Mouse (Mus musculus) embryonic facial prominence, embryonic 14.5 days (tissue): Measurements from ENCODE around the gene Chdh. TPM values are rescaled to one million over a fixed set of nuclear protein-coding genes. Genes with fewer than 3 reads are reported as not detected.

Source experiments
- ATAC-seq: fragments of 200-750 bp; cut with Nextera tagmentation; 2 replicates; pipeline ENCODE4 v1.8.0; 2017; ENCODE audit warnings: low read depth, moderate number of reproducible peaks, moderate TSS enrichment
- DNase-seq: peaks from one replicate; pipeline ENCODE4 v3.0.0-alpha.2; 2015; ENCODE audit warnings: low spot score
- H3K27ac ChIP-seq: fragments of 300-500 bp; sonication (generic); replicated peaks from 2 replicates; pipeline ENCODE4 v1.5.1; 2014; ENCODE audit warnings: low read depth, mild to moderate bottlenecking, low read length, moderate library complexity
- H3K27me3 ChIP-seq: fragments of 300-500 bp; sonication (generic); replicated peaks from 2 replicates; pipeline ENCODE4 v1.6.1; 2014; ENCODE audit warnings: low read length; ENCODE audit not compliant: control insufficient read depth, insufficient read depth
- H3K36me3 ChIP-seq: fragments of 300-500 bp; sonication (generic); 2 replicates; pipeline ENCODE4 v1.6.1; 2014; ENCODE audit warnings: low read length, mixed read lengths; ENCODE audit not compliant: control insufficient read depth, insufficient read depth
- H3K4me1 ChIP-seq: fragments of 300-500 bp; sonication (generic); 2 replicates; pipeline ENCODE4 v1.6.1; 2014; ENCODE audit warnings: antibody characterized with exemption, low read length; ENCODE audit not compliant: control insufficient read depth, insufficient read depth
- H3K4me2 ChIP-seq: fragments of 300-500 bp; sonication (generic); 2 replicates; pipeline ENCODE4 v1.6.1; 2014; ENCODE audit warnings: low read depth, mild to moderate bottlenecking, low read length, moderate library complexity, mixed read lengths
- H3K4me3 ChIP-seq: fragments of 300-500 bp; sonication (generic); 2 replicates; pipeline ENCODE4 v1.5.1; 2014; ENCODE audit warnings: low read depth, mild to moderate bottlenecking, low read length
- H3K9ac ChIP-seq: fragments of 300-500 bp; sonication (generic); 2 replicates; pipeline ENCODE4 v1.6.1; 2014; ENCODE audit warnings: low read depth, mild to moderate bottlenecking, low read length, moderate library complexity, mixed read lengths
- H3K9me3 ChIP-seq: fragments of 300-500 bp; sonication (generic); 2 replicates; pipeline ENCODE4 v1.6.1; 2016; ENCODE audit warnings: low read length; ENCODE audit not compliant: control insufficient read depth
- WGBS: fragments of 180-500 bp; shearing (Covaris S2); extraction: QIAGEN DNeasy Blood & Tissue Kit; methylation state at CpG from one replicate; pipeline ENCODE4 v1.1.7; 2014; 5-methylcytosine and 5-hydroxymethylcytosine counted together
- polyA plus RNA-seq: library from polyadenylated mRNA; unstranded; fragments of >200 nt; fragmentation: Nextera tagmentation; extraction: Ambion mirVana; gene quantifications from 2 replicates; pipeline ENCODE4 v1.2.1, GENCODE M21; 2014

Chdh gene
- polyA plus RNA-seq, 1 experiment from 2014 or later: 0.70 TPM

DNA sequence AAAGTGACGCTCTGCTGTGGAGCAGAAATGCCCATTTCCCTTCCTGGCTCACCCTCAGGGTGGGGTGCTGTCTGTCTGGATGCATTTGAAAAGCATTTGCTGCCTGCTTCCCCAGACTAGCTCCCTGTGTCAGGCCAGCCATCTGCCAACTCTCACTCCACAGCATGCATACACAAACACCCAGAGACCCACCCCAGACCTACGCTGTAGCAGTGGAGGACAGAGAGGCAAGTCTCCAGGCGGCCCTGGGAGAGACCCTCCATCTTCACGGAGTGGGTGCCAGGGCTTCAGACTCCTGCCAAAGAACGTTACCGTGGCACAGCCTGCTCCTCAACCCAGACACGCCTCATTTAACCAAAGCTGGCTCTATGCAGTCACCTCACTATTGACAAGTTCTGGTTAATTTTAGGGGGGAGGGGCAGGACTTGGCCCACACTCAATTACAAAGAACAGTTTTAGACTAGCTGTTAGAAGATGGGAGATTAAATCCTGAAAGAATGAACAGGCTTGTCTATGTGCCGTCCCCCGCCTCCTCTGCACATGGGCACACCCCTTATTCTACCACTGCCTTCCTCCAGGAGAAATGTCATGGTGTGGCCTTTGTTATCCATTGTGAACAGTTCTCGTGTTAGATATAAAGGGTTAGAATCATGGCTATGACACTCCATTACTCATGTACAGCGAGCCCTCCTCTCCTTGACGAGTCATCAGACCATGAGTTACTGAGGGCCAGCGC is 47.4 kb downstream of the Chdh start:
- DNase-seq (peak; percentile 5), ATAC-seq (peak; percentile 44; the same call in 1 of the 2 replicates)
- no peaks in the 10 kb centered on the region for H3K36me3 ChIP-seq
- no peak overlapping the region for H3K4me2 ChIP-seq
- no peaks in the 10 kb centered on the region for H3K27me3 ChIP-seq
- no peak overlapping the region for H3K27ac ChIP-seq
- H3K4me3 ChIP-seq: no peak overlapping the region
- no peaks in the 10 kb centered on the region for H3K9me3 ChIP-seq
- no peak overlapping the region for H3K9ac ChIP-seq
- WGBS: 60% methylated on average over 13 of the region's 13 CpGs
- H3K4me1 ChIP-seq: no peaks in the 10 kb centered on the region

DNA sequence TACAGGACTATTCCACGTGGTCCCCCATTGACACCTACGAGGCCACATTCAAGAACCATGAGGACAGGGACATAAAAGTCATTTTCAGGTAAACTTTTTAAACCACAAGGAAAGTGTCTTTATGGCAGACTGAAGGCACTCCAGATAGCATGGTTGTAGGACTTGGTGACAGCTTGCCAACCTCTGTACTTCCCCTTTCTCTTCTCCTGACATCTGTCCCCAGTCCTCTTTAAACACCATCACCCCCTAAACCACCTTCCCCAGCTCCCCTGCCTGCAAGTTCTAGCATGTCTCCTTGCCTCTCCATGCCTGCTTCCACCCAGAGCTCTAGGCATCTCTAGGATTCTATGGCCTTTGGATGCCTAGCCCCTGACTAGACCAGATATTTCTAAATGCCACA is 56.0 kb downstream of the Chdh start:
- Histone ChIP-seq H3K4me2 (no peak overlapping the region), H3K4me1 (no peaks in the 10 kb centered on the region; the same call in 1 of the 2 replicates), H3K27me3 (no peaks in the 10 kb centered on the region), H3K4me3 (no peak overlapping the region), H3K9me3 (no peaks in the 10 kb centered on the region), H3K36me3 (no peaks in the 10 kb centered on the region), H3K9ac (no peak overlapping the region), H3K27ac (no peak overlapping the region)
- ATAC-seq (no peak), DNase-seq (no peak)
- WGBS: 85% methylated on average over 2 of the region's 2 CpGs

DNA sequence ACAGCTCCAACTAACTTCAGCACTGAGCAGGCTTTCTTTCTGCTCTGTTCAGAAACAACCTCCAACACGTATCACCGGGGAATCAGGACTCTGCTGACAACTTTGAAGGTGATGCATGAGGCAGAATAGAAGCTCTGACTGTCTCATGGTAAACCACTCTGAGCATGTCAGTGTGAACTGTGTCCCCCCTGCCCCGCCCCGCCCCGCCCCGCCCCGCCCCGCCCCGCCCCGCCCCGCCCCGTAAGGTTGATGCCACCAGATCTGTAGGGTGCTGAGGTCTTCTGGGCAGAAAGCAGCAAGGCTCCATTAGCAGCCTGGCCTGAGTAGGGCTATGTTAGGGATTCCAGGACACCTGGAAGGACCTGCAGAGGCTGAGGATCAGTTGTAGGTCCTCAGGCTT is 57.9 kb downstream of the Chdh start:
- Histone ChIP-seq H3K4me1 (no peaks in the 10 kb centered on the region; the same call in 1 of the 2 replicates), H3K36me3 (no peaks in the 10 kb centered on the region), H3K9ac (no peak overlapping the region), H3K4me3 (no peak overlapping the region), H3K27me3 (no peaks in the 10 kb centered on the region), H3K4me2 (no peak overlapping the region), H3K27ac (no peak overlapping the region), H3K9me3 (no peaks in the 10 kb centered on the region)
- WGBS: 87% methylated on average over 12 of the region's 12 CpGs
- no peak for DNase-seq
- ATAC-seq: no peak

DNA sequence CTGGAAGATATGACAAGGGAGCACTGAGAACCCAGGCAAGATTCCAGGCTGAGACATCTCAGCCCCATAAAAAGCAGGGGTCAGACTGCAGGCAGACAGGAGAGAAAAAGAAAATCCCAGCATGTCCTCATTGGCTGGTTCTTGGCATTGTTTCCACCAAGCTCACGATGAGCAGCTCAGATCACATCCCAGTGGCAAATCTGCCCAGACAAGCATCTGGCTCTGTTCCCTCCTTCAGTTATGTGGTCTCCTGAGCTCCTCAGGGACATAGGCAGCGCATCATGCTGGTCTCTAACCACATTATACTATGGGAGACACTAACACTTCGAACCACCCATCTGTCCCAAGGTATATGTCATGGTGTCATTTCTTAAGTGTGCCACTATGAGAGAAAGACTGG is 59.7 kb downstream of the Chdh start:
- Histone ChIP-seq H3K27me3 (no peaks in the 10 kb centered on the region), H3K9me3 (no peaks in the 10 kb centered on the region), H3K9ac (no peak overlapping the region), H3K4me3 (no peak overlapping the region), H3K4me2 (no peak overlapping the region), H3K36me3 (no peaks in the 10 kb centered on the region), H3K4me1 (no peaks in the 10 kb centered on the region; the same call in 1 of the 2 replicates), H3K27ac (no peak overlapping the region)
- ATAC-seq (no peak), DNase-seq (peak; percentile 34)
- WGBS: 62% methylated on average over 3 of the region's 3 CpGs

DNA sequence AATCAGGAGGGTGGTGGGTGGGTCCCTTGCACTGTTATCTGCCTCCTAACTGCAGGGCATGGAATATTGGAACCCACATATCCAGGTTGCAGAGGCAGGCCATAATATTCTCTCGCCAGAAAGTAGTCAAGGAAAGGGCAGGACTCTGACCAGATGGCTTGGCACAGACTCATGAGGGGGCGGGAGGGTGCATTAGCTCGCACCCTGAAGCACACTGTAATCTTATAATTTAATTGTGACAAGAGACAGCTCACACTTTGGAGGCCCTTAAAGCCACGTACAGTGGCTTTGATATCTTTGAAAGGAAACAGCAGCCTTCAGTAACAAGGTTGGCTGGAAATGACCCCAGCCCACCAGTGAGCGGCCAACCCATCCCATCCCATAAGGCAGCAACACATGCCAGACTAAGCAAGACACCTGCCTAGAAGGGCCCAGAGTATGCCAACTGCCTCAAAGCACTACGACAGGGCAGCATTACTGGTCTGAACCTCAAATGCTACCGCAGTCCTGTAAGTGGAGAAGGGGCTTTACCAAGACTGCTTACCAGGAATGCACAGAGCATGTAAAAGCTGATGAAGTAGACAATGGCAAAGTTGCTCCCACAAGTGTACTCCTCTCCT is 66.6 kb downstream of the Chdh start:
- DNase-seq: peak; percentile 19
- Histone ChIP-seq H3K36me3 (no peaks in the 10 kb centered on the region), H3K4me1 (no peaks in the 10 kb centered on the region), H3K27ac (no peak overlapping the region), H3K9me3 (no peaks in the 10 kb centered on the region), H3K9ac (no peak overlapping the region), H3K4me3 (no peak overlapping the region), H3K4me2 (no peak overlapping the region), H3K27me3 (no peaks in the 10 kb centered on the region)
- 74% methylated on average over 7 of the region's 7 CpGs for WGBS
- peak; percentile 73 for ATAC-seq

DNA sequence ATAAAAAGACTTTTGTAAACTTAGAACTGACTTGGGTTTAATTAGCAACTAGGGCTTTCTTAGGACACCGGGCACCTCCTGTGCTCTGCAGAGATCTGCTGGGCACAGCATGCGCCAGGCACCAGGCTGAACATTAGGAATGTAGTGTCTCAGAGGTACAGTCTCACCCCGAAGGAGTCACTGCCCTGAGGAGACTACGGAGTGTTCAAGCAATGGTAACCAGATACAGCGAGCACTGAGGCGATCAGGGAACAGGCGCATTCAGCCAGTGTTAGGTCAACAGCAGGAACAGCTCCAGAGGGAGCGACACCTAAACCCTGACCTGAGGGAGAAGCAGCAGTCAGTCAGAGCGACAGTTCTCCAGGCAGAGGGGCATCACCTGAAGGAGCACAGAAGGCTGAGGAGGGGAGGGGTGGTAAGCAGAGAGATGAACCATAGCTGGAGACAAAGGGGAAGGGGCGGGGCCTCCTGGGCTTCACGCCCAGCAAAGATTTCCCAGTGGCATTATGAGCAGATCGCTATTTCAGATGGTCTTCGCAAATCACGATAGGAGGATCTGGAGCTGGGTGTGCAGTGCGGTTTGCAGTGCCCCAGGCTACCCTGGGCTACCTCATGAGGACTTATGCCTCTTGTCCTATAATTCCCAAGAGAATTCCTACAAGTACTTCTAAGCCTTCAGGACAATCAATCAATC is 69.4 kb downstream of the Chdh start:
- no peaks in the 10 kb centered on the region for H3K27me3 ChIP-seq
- peaks cover 5% of the 10 kb centered on the region; the same call in 1 of the 2 replicates for H3K4me1 ChIP-seq
- 66% methylated on average over 15 of the region's 15 CpGs for WGBS
- H3K9me3 ChIP-seq: no peaks in the 10 kb centered on the region
- no peaks in the 10 kb centered on the region for H3K36me3 ChIP-seq
- H3K4me3 ChIP-seq: no peak overlapping the region
- ATAC-seq (peak; percentile 38; the same call in 1 of the 2 replicates), DNase-seq (peak; percentile 29)
- H3K4me2 ChIP-seq: no peak overlapping the region
- H3K27ac ChIP-seq: no peak overlapping the region
- no peak overlapping the region for H3K9ac ChIP-seq

DNA sequence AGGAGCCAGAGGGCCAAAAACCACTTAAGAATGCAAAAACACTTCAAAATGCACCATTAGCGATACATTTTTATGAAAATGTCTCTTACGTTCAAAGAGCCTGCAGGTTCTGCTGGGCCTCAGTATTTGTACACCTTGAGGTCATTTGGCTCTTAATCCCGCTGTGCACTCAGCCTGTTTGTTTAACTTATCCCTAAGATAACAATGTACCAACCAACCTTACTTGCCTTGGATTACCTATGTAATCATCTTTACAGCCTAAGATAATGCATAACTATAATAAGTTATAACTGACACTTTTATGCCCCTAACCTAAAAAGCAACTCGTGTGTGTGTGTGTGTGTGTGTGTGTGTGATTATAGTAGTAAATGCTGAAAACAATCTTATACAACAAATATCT is 70.9 kb downstream of the Chdh start:
- Histone ChIP-seq H3K9me3 (no peaks in the 10 kb centered on the region), H3K4me1 (peaks cover 5% of the 10 kb centered on the region; the same call in 1 of the 2 replicates), H3K27ac (no peak overlapping the region), H3K36me3 (no peaks in the 10 kb centered on the region), H3K9ac (no peak overlapping the region), H3K4me2 (no peak overlapping the region), H3K27me3 (no peaks in the 10 kb centered on the region), H3K4me3 (no peak overlapping the region)
- WGBS: 62% methylated on average over 4 of the region's 4 CpGs
- DNase-seq (no peak), ATAC-seq (no peak)
